Comparison of ENCODE assay signal across 9 mouse cellular contexts in genomic region chr15:99904333-99904732, GRCm38 (mm10). TPM values are rescaled to one million over a fixed set of nuclear protein-coding genes. Genes with fewer than 3 reads are reported as not detected.
A peak's percentile ranks its signal among the peaks of the same experiment; 100 is the strongest.
DNase-seq lines count a peak whose midpoint lies in the region; ATAC-seq and TF ChIP-seq lines count a peak whose summit lies in the region.
"Had no signal": no experiment of that assay in that cellular context is flagged by ENCODE, and none has a peak within 500 bp of the region (broad histone marks: within the 10 kb centered on the region; RNA-seq: fewer than 3 reads in every experiment).

No protein-coding gene starts in this region.

- no peak overlapping the region for H3K4me3 ChIP-seq in spleen, adult 2 months (ENCODE audit: extremely low read depth, insufficient read depth, insufficient read length)
- H3K4me3 ChIP-seq in intestine, embryonic 14.5 days (ENCODE audit: low read depth, low read length) = no peak overlapping the region
- no peak overlapping the region for H3K4me3 ChIP-seq in midbrain, embryonic 13.5 days (replicated peaks)
- H3K4me3 ChIP-seq in small intestine, adult 2 months (ENCODE audit: low read depth, low read length) = no peak overlapping the region
- H3K4me3 ChIP-seq: embryonic facial prominence, embryonic 12.5 days had no signal

- WGBS in spleen, adult 2 months = 10% methylated on average over 4 of the region's 4 CpGs
- WGBS in intestine, embryonic 14.5 days = 3% methylated on average over 4 of the region's 4 CpGs
- 6% methylated on average over 4 of the region's 4 CpGs for WGBS in midbrain, embryonic 13.5 days
- 3% methylated on average over 4 of the region's 4 CpGs for WGBS in small intestine, adult 2 months

- no peak overlapping the region for H3K27ac ChIP-seq in spleen, adult 2 months (ENCODE audit: insufficient read depth, low read length)
- peak overlapping the region; percentile 1; the same call in 1 of the 2 replicates for H3K27ac ChIP-seq in intestine, embryonic 14.5 days (ENCODE audit: low read depth)
- no peak overlapping the region for H3K27ac ChIP-seq in midbrain, embryonic 13.5 days
- no peak overlapping the region for H3K27ac ChIP-seq in small intestine, adult 2 months (ENCODE audit: insufficient read depth, low read depth, low read length)
- H3K27ac ChIP-seq: embryonic facial prominence, embryonic 12.5 days had no signal

- no peaks in the 10 kb centered on the region for H3K36me3 ChIP-seq in spleen, adult 2 months (ENCODE audit: control insufficient read depth, insufficient read depth, low read length)
- no peaks in the 10 kb centered on the region for H3K36me3 ChIP-seq in intestine, embryonic 14.5 days (ENCODE audit: control insufficient read depth, insufficient read depth, low read length)
- no peaks in the 10 kb centered on the region for H3K36me3 ChIP-seq in midbrain, embryonic 13.5 days
- no peaks in the 10 kb centered on the region for H3K36me3 ChIP-seq in small intestine, adult 2 months (ENCODE audit: control insufficient read depth, insufficient read depth, low read length)
- H3K36me3 ChIP-seq: embryonic facial prominence, embryonic 12.5 days had no signal

- peak; percentile 9 to 29 for DNase-seq in spleen, adult 2 months (ENCODE audit: low read depth in 1 of 2, low spot score in 2 of 2)
- no peak for DNase-seq in spleen, postnatal 14 days (ENCODE audit: low spot score in 2 of 2)
- peak; percentile 37 for DNase-seq in cerebellum, adult 9-11 months
- DNase-seq in gastrocnemius, adult 18-20 months (ENCODE audit: low spot score) = peak; percentile 79
- peak; percentile 92 for DNase-seq in intestine, embryonic 14.5 days (ENCODE audit: low spot score)
- peak; percentile 34 to 56 for DNase-seq in left cerebral cortex, postnatal 25 days (ENCODE audit: low spot score in 2 of 2)

- ATAC-seq in intestine, embryonic 14.5 days (replicated peaks; ENCODE audit: low FRiP score, low TSS enrichment, low read depth) = peak; percentile 5; the same call in 1 of the 2 replicates
- ATAC-seq in midbrain, embryonic 13.5 days = peak; percentile 83

- H3K9ac ChIP-seq in intestine, embryonic 14.5 days (ENCODE audit: low read length) = no peak overlapping the region
- no peak overlapping the region for H3K9ac ChIP-seq in midbrain, embryonic 13.5 days (replicated peaks)
- H3K9ac ChIP-seq: embryonic facial prominence, embryonic 12.5 days had no signal

- no peak overlapping the region for H3K4me2 ChIP-seq in intestine, embryonic 14.5 days (ENCODE audit: low read length)
- no peak overlapping the region for H3K4me2 ChIP-seq in midbrain, embryonic 13.5 days (replicated peaks)
- H3K4me2 ChIP-seq: embryonic facial prominence, embryonic 12.5 days had no signal

- no peaks in the 10 kb centered on the region for H3K9me3 ChIP-seq in intestine, embryonic 14.5 days (ENCODE audit: control insufficient read depth, low read length)
- H3K9me3 ChIP-seq in midbrain, embryonic 13.5 days = no peaks in the 10 kb centered on the region

- peak; percentile 27; the same call in 1 of the 2 replicates for TF ChIP-seq CTCF in spleen, adult 2 months (IDR thresholded peaks at IDR 0.05; ENCODE audit: extremely low read depth, insufficient read depth, insufficient read length, insufficient replicate concordance)
- TF ChIP-seq CTCF in small intestine, adult 2 months (IDR thresholded peaks at IDR 0.05; ENCODE audit: extremely low read depth, insufficient read length, insufficient replicate concordance, low read depth, low read length) = peak; percentile 63; the same call in 1 of the 2 replicates

- TF ChIP-seq POLR2A in spleen, adult 2 months (IDR thresholded peaks at IDR 0.05; ENCODE audit: low read depth, low read length) = no peak
- TF ChIP-seq POLR2A in small intestine, adult 2 months (IDR thresholded peaks at IDR 0.05; ENCODE audit: low read depth, low read length) = no peak

- intact Hi-C loops in left cerebral cortex, postnatal 25 days (cut with DNase I) = loop anchor here (5.0 to 10.0 kb wide), 4 partner anchors 100 to 490 kb away; partner anchors contain the start of genes Cers5 and Cox14

- H3K4me1 ChIP-seq in spleen, adult 2 months (ENCODE audit: control insufficient read depth, insufficient read depth, insufficient read length) = no peaks in the 10 kb centered on the region
- H3K4me1 ChIP-seq in intestine, embryonic 14.5 days (replicated peaks; ENCODE audit: control insufficient read depth, insufficient read depth, low read length) = no peaks in the 10 kb centered on the region
- 0 out of 2 replicates have a peak, but pooled peaks cover 2% of the 10 kb centered on the region for H3K4me1 ChIP-seq in midbrain, embryonic 13.5 days (replicated peaks)
- peaks cover 12% of the 10 kb centered on the region; the same call in 1 of the 2 replicates for H3K4me1 ChIP-seq in small intestine, adult 2 months (ENCODE audit: control insufficient read depth, insufficient read depth, insufficient read length, low read length)
- H3K4me1 ChIP-seq: embryonic facial prominence, embryonic 12.5 days had no signal

- H3K27me3 ChIP-seq in spleen, adult 2 months (ENCODE audit: control insufficient read depth, insufficient read depth, low read length) = no peaks in the 10 kb centered on the region
- H3K27me3 ChIP-seq in intestine, embryonic 14.5 days (replicated peaks; ENCODE audit: control insufficient read depth, insufficient read depth, low read length) = no peaks in the 10 kb centered on the region
- no peaks in the 10 kb centered on the region for H3K27me3 ChIP-seq in midbrain, embryonic 13.5 days
- no peaks in the 10 kb centered on the region for H3K27me3 ChIP-seq in small intestine, adult 2 months (ENCODE audit: control insufficient read depth, insufficient read depth, low read length)
- H3K27me3 ChIP-seq: embryonic facial prominence, embryonic 12.5 days had no signal

RNA-seq across cellular contexts. Expression of gene Lima1, which starts 29.1 kb away (rescaled TPM):
- 7.7 and 7.8 TPM in 2 replicates for polyA plus RNA-seq in spleen, adult 2 months (2012; rRNA removed)
- total RNA-seq in gastrocnemius, adult 18-20 months (2021) = 10 to 100 TPM in 1 of 2 experiments, 1 to 10 TPM in 1; 5.6 to 11.2 TPM
- polyA plus RNA-seq in intestine, embryonic 14.5 days (2014; fragmentation: Nextera tagmentation; extraction: Ambion mirVana) = 80.3 and 87.9 TPM in 2 replicates
- 1 to 10 TPM; 9.1 to 9.3 TPM for total RNA-seq in left cerebral cortex, postnatal 25 days (2021)
- 17.1 and 17.2 TPM in 2 replicates for polyA plus RNA-seq in midbrain, embryonic 13.5 days (2015; fragmentation: Nextera tagmentation; extraction: Ambion mirVana)
- polyA plus RNA-seq in small intestine, adult 2 months (2012; rRNA removed) = 26.1 and 47.7 TPM in 2 replicates

Comparison
In these comparisons a context has a peak if more than half of its experiments do, and no peak if none do; other contexts are left out.
1. DNase-seq: peak in spleen, adult 2 months (2 of 2), cerebellum, adult 9-11 months (single experiment), gastrocnemius, adult 18-20 months (single experiment), intestine, embryonic 14.5 days (single experiment) and left cerebral cortex, postnatal 25 days (2 of 2); none in spleen, postnatal 14 days (0 of 2).